Mouse (Mus musculus): ENCODE measurements around the gene Edem3. TPM values are rescaled to one million over a fixed set of nuclear protein-coding genes. Genes with fewer than 3 reads are reported as not detected.
"Not testable (repeated sequence)": the region's sequence is repeated elsewhere in the genome, so short reads cannot be mapped to it uniquely, and the experiment has no call there.

The Edem3 gene
- polyA plus RNA-seq, 1 experiment from 2014 or later: 21.7 TPM

GRCm38 (mm10) chr1:151779306-151779705 is 24.1 kb downstream of the Edem3 start:
- Histone ChIP-seq H3K9ac (ENCODE audit: low read depth, low read length) (no peak overlapping the region), H3K4me1 (ENCODE audit: control insufficient read depth, insufficient read depth, low read length) (no peaks in the 10 kb centered on the region), H3K4me3 (ENCODE audit: low read length) (no peak overlapping the region), H3K27me3 (ENCODE audit: control insufficient read depth, insufficient read depth, low read length) (no peaks in the 10 kb centered on the region), H3K9me3 (ENCODE audit: control insufficient read depth, low read length) (no peaks in the 10 kb centered on the region), H3K4me2 (replicated peaks; ENCODE audit: low read depth, low read length) (no peak overlapping the region), H3K36me3 (ENCODE audit: control insufficient read depth, insufficient read depth, low read length) (peaks cover 39% of the 10 kb centered on the region; the same call in 1 of the 2 replicates), H3K27ac (ENCODE audit: low read depth, low read length) (no peak overlapping the region)
- no peak for ATAC-seq (ENCODE audit: low FRiP score, low TSS enrichment)
- 97% methylated on average over 2 of the region's 2 CpGs for WGBS

GRCm38 (mm10) chr1:151781447-151781846 is 26.3 kb downstream of the Edem3 start:
- 80% methylated on average over 7 of the region's 7 CpGs for WGBS
- Histone ChIP-seq H3K4me1 (ENCODE audit: control insufficient read depth, insufficient read depth, low read length) (no peaks in the 10 kb centered on the region), H3K36me3 (ENCODE audit: control insufficient read depth, insufficient read depth, low read length) (peaks cover 49% of the 10 kb centered on the region; the same call in 1 of the 2 replicates), H3K27me3 (ENCODE audit: control insufficient read depth, insufficient read depth, low read length) (no peaks in the 10 kb centered on the region), H3K9ac (ENCODE audit: low read depth, low read length) (no peak overlapping the region), H3K27ac (ENCODE audit: low read depth, low read length) (no peak overlapping the region), H3K9me3 (ENCODE audit: control insufficient read depth, low read length) (no peaks in the 10 kb centered on the region), H3K4me2 (replicated peaks; ENCODE audit: low read depth, low read length) (no peak overlapping the region), H3K4me3 (ENCODE audit: low read length) (no peak overlapping the region)
- no peak for ATAC-seq (ENCODE audit: low FRiP score, low TSS enrichment)

- Histone ChIP-seq H3K9ac (ENCODE audit: low read depth, low read length) (no peak overlapping the region), H3K27me3 (ENCODE audit: control insufficient read depth, insufficient read depth, low read length) (no peaks in the 10 kb centered on the region), H3K4me3 (ENCODE audit: low read length) (no peak overlapping the region), H3K4me2 (replicated peaks; ENCODE audit: low read depth, low read length) (no peak overlapping the region), H3K27ac (ENCODE audit: low read depth, low read length) (no peak overlapping the region), H3K36me3 (ENCODE audit: control insufficient read depth, insufficient read depth, low read length) (peaks cover 33% of the 10 kb centered on the region; the same call in 1 of the 2 replicates), H3K4me1 (ENCODE audit: control insufficient read depth, insufficient read depth, low read length) (no peaks in the 10 kb centered on the region), H3K9me3 (ENCODE audit: control insufficient read depth, low read length) (no peaks in the 10 kb centered on the region)
- no peak for ATAC-seq (ENCODE audit: low FRiP score, low TSS enrichment)
- 97% methylated on average over 2 of the region's 2 CpGs for WGBS
Measured at GRCm38 (mm10) chr1:151783403-151783802, 28.2 kb downstream of the Edem3 start.

- H3K4me1 ChIP-seq (ENCODE audit: control insufficient read depth, insufficient read depth, low read length): no peaks in the 10 kb centered on the region
- no peak overlapping the region for H3K4me2 ChIP-seq (replicated peaks; ENCODE audit: low read depth, low read length)
- H3K9ac ChIP-seq (ENCODE audit: low read depth, low read length): no peak overlapping the region
- peaks cover 22% of the 10 kb centered on the region; the same call in 1 of the 2 replicates for H3K36me3 ChIP-seq (ENCODE audit: control insufficient read depth, insufficient read depth, low read length)
- H3K27me3 ChIP-seq (ENCODE audit: control insufficient read depth, insufficient read depth, low read length): no peaks in the 10 kb centered on the region
- 87% methylated on average over 5 of the region's 5 CpGs for WGBS
- no peak overlapping the region for H3K4me3 ChIP-seq (ENCODE audit: low read length)
- no peak for ATAC-seq (ENCODE audit: low FRiP score, low TSS enrichment)
- no peaks in the 10 kb centered on the region for H3K9me3 ChIP-seq (ENCODE audit: control insufficient read depth, low read length)
- H3K27ac ChIP-seq (ENCODE audit: low read depth, low read length): no peak overlapping the region
Measured at GRCm38 (mm10) chr1:151786406-151786805, 31.2 kb downstream of the Edem3 start.

GRCm38 (mm10) chr1:151789136-151789535 is 34.0 kb downstream of the Edem3 start:
- no peaks in the 10 kb centered on the region for H3K4me1 ChIP-seq (ENCODE audit: control insufficient read depth, insufficient read depth, low read length)
- H3K9me3 ChIP-seq (ENCODE audit: control insufficient read depth, low read length): no peaks in the 10 kb centered on the region
- no peak overlapping the region for H3K27ac ChIP-seq (ENCODE audit: low read depth, low read length)
- WGBS: 92% methylated on average over 4 of the region's 4 CpGs
- H3K27me3 ChIP-seq (ENCODE audit: control insufficient read depth, insufficient read depth, low read length): no peaks in the 10 kb centered on the region
- H3K9ac ChIP-seq (ENCODE audit: low read depth, low read length): no peak overlapping the region
- peaks cover 18% of the 10 kb centered on the region; the same call in 1 of the 2 replicates for H3K36me3 ChIP-seq (ENCODE audit: control insufficient read depth, insufficient read depth, low read length)
- H3K4me3 ChIP-seq (ENCODE audit: low read length): no peak overlapping the region
- no peak for ATAC-seq (ENCODE audit: low FRiP score, low TSS enrichment)
- H3K4me2 ChIP-seq (replicated peaks; ENCODE audit: low read depth, low read length): no peak overlapping the region

- not testable (repeated sequence) for H3K27me3 ChIP-seq (ENCODE audit: control insufficient read depth, insufficient read depth, low read length); H3K4me1 ChIP-seq (ENCODE audit: control insufficient read depth, insufficient read depth, low read length); H3K9ac ChIP-seq (ENCODE audit: low read depth, low read length); H3K27ac ChIP-seq (ENCODE audit: low read depth, low read length); H3K4me2 ChIP-seq (replicated peaks; ENCODE audit: low read depth, low read length); H3K9me3 ChIP-seq (ENCODE audit: control insufficient read depth, low read length); H3K4me3 ChIP-seq (ENCODE audit: low read length); ATAC-seq (ENCODE audit: low FRiP score, low TSS enrichment)
- peaks cover 26% of the 10 kb centered on the region for H3K36me3 ChIP-seq (ENCODE audit: control insufficient read depth, insufficient read depth, low read length)
- WGBS: 89% methylated on average over 8 of the region's 8 CpGs
Measured at GRCm38 (mm10) chr1:151792076-151792475, 36.9 kb downstream of the Edem3 start.

GRCm38 (mm10) chr1:151802795-151803194 is 47.6 kb downstream of the Edem3 start:
- not testable (repeated sequence) for H3K9ac ChIP-seq (ENCODE audit: low read depth, low read length); H3K4me1 ChIP-seq (ENCODE audit: control insufficient read depth, insufficient read depth, low read length); H3K27ac ChIP-seq (ENCODE audit: low read depth, low read length); H3K27me3 ChIP-seq (ENCODE audit: control insufficient read depth, insufficient read depth, low read length); H3K4me2 ChIP-seq (replicated peaks; ENCODE audit: low read depth, low read length); H3K4me3 ChIP-seq (ENCODE audit: low read length); ATAC-seq (ENCODE audit: low FRiP score, low TSS enrichment); H3K9me3 ChIP-seq (ENCODE audit: control insufficient read depth, low read length)
- 84% methylated on average over 3 of the region's 3 CpGs for WGBS
- peaks cover 34% of the 10 kb centered on the region for H3K36me3 ChIP-seq (ENCODE audit: control insufficient read depth, insufficient read depth, low read length)

- H3K27ac ChIP-seq (ENCODE audit: low read depth, low read length): no peak overlapping the region
- WGBS: 90% methylated on average over 5 of the region's 5 CpGs
- H3K4me1 ChIP-seq (ENCODE audit: control insufficient read depth, insufficient read depth, low read length): no peaks in the 10 kb centered on the region
- no peak overlapping the region for H3K4me3 ChIP-seq (ENCODE audit: low read length)
- peaks cover 35% of the 10 kb centered on the region for H3K36me3 ChIP-seq (ENCODE audit: control insufficient read depth, insufficient read depth, low read length)
- H3K4me2 ChIP-seq (replicated peaks; ENCODE audit: low read depth, low read length): no peak overlapping the region
- H3K27me3 ChIP-seq (ENCODE audit: control insufficient read depth, insufficient read depth, low read length): no peaks in the 10 kb centered on the region
- no peaks in the 10 kb centered on the region for H3K9me3 ChIP-seq (ENCODE audit: control insufficient read depth, low read length)
- H3K9ac ChIP-seq (ENCODE audit: low read depth, low read length): no peak overlapping the region
- no peak for ATAC-seq (ENCODE audit: low FRiP score, low TSS enrichment)
Measured at GRCm38 (mm10) chr1:151807286-151807685, 52.1 kb downstream of the Edem3 start.

- Histone ChIP-seq H3K27ac (ENCODE audit: low read depth, low read length) (no peak overlapping the region), H3K4me1 (ENCODE audit: control insufficient read depth, insufficient read depth, low read length) (no peaks in the 10 kb centered on the region), H3K4me2 (replicated peaks; ENCODE audit: low read depth, low read length) (no peak overlapping the region), H3K9me3 (ENCODE audit: control insufficient read depth, low read length) (no peaks in the 10 kb centered on the region), H3K27me3 (ENCODE audit: control insufficient read depth, insufficient read depth, low read length) (no peaks in the 10 kb centered on the region), H3K9ac (ENCODE audit: low read depth, low read length) (no peak overlapping the region), H3K36me3 (ENCODE audit: control insufficient read depth, insufficient read depth, low read length) (peaks cover 30% of the 10 kb centered on the region; the same call in 1 of the 2 replicates), H3K4me3 (ENCODE audit: low read length) (no peak overlapping the region)
- ATAC-seq (ENCODE audit: low FRiP score, low TSS enrichment): no peak
- 79% methylated on average over 7 of the region's 7 CpGs for WGBS
Measured at GRCm38 (mm10) chr1:151810628-151811421, 55.7 kb downstream of the Edem3 start.

Measured in kidney, embryonic 14.5 days (tissue).